Mouse (Mus musculus) lung, postnatal 4 days (tissue): ENCODE results near the gene Spns2.
"Not testable (repeated sequence)": the region's sequence is repeated elsewhere in the genome, so short reads cannot be mapped to it uniquely, and the experiment has no call there.

Source experiments
- DNase-seq, 2 experiments: peaks; one replicate each; pipeline ENCODE4 v3.0.0; 2021

The Spns2 gene

GRCm38 (mm10) chr11:72470004-72470403 lies 19.7 kb downstream of the Spns2 start:
- peak in 1 of 2 experiments; percentile 21 for DNase-seq

DNA sequence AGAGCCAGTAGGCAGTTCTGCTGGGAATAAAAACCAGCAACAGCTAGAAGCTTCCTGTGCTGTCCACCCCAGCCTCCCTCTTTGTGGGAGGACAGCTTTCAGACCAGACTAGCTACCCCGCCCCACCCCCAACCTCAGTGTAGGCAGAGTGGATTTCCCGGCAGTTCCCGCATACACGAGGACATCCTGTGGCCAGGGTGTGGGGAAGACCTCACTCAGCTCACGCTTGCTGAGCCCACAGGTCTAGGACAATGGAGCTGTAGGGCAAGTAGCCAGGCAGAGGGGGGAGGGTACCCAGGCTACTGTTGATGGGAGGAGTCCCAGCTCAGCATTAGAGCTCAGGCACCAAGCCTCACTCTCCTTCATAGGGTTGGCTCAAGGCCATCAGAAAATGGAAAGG lies 20.5 kb downstream of the Spns2 start:
- peak; percentile 89 to 94 for DNase-seq

GRCm38 (mm10) chr11:72468525-72468924 lies 21.2 kb downstream of the Spns2 start:
- DNase-seq = no peak

DNA sequence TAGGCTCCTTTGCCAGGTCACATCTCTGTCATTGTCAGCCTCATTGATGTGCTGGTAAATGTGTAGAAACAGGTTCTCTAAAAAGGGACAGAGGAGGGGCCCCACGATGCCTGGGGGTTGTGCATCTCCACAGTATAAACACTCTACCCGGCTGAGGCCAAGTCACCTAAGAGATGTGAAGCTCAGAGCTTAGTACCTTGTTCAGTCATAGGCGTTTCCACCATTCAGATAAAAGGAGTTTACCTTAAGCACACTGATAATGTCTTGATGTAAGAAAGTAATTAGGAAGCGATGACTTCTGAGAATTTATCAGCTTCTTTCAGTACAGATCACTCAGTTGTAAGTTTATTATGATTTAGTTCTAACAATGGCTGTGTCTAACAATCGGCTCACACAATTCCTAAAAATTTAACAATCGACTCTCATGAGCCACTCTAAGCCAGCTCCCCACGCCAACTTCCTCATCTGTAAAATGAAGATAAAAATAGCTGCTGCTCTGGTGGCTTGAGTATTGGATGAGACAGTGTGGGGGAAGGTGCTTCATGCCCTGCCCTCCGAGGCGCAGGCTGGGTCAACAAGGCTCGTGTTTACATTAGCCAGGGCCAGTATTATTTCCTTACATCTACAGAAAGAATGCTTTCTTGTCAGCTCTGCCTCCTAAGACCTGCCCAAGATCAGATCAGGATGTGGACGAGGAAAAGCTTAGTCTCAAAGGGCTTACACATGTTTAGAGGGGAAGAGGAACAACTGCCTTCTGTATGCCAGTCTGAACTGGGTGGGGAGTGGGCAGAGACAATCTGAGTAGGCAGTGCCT lies 22.8 kb downstream of the Spns2 start:
- peak; percentile 68 to 86 for DNase-seq

GRCm38 (mm10) chr11:72465978-72466693 lies 23.6 kb downstream of the Spns2 start:
- DNase-seq = peak; percentile 54 to 58

DNA sequence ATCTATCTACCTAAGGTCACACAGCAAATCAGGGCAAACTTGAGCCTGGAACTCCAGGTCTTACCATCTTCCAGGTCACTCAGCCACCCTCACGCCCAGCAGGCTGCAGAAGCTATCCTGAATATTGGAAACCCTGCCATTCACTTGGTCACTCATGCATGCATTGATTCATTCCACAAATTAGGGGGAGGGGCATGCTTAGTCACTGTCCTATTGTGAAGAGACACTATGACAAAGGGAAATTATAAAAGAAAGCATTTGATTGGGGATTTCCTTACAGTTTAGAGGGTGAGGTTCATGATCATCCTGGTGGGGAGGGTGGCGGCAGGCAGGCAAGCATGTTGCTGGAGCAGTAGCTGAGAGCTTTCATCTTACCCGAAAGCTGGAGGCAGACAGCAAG lies 24.9 kb downstream of the Spns2 start:
- DNase-seq = no peak

DNA sequence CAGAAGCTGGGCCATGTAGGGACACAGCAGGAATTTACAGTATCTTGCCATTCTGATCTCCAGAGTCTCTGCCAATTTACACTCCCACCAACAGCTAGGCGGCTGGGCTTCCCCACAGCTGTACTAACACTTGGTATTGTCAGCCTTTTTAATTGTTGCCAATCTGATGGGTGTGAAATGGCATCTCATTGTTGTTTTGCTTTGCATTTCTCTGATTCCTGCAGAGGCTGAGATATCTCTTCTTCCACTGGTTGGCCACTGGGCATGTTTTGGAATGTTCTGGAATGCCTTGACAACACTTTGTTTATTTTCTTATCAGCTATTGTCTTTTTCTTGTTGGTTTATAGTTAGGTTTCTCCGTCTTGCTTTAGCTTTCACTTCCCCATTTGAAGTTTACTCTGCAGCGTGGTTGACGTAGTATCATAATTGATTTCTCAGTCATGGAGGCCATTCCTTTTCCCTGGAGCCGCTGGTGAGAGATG lies 28.2 kb downstream of the Spns2 start:
- no peak for DNase-seq

GRCm38 (mm10) chr11:72458502-72458901 lies 31.2 kb downstream of the Spns2 start:
- DNase-seq = no peak

- DNase-seq = peak; percentile 73 to 88
These were observed 31.7 kb downstream of the Spns2 start for GRCm38 (mm10) chr11:72457995-72458496.

- no peak for DNase-seq
These were observed 34.0 kb downstream of the Spns2 start for GRCm38 (mm10) chr11:72455694-72456093.

- no peak for DNase-seq
These were observed 36.4 kb downstream of the Spns2 start for GRCm38 (mm10) chr11:72453105-72453953.

- no peak for DNase-seq
These were observed 37.5 kb downstream of the Spns2 start for GRCm38 (mm10) chr11:72452140-72452665.

GRCm38 (mm10) chr11:72447475-72447874 lies 42.2 kb downstream of the Spns2 start:
- DNase-seq = no peak

- DNase-seq = peak in 1 of 2 experiments; percentile 64
These were observed 43.2 kb downstream of the Spns2 start for GRCm38 (mm10) chr11:72446311-72447105.

DNA sequence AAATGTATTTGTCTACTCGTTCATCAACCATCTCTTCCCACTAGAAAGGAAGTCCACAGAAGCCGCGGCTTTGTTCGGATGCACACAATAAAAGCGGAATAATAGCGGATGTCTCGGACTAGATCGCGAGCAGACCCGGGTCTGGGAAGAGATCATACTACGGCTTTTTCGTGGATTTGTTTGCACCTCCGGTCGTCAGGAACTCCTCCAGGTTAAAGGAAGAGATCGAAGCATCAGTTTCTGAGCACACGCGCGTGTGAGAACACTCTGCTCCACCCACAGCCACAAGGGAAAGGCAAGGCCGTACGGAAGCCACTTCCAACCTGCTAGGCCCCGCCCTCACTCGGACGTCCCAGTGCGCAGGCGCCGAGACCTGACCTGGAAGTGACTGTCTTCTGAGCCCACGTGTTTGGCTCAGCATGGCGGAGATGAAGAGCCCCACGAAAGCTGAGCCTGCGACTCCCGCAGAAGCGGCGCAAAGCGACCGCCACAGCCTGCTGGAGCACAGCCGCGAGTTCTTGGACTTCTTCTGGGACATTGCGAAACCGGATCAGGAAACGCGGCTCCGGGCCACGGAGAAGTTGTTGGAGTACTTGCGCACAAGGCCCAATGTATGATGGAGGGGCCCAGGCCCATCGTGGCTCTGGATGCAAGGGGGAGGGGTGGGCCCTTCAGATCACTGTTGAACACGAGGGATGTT lies 48.6 kb downstream of the Spns2 start, which contains the start of gene Mybbp1a:
Gene Mybbp1a, plus strand, starts transcription at position 391 of the 700 bp plus-strand sequence.
- peak; percentile 98 to 99 for DNase-seq

DNA sequence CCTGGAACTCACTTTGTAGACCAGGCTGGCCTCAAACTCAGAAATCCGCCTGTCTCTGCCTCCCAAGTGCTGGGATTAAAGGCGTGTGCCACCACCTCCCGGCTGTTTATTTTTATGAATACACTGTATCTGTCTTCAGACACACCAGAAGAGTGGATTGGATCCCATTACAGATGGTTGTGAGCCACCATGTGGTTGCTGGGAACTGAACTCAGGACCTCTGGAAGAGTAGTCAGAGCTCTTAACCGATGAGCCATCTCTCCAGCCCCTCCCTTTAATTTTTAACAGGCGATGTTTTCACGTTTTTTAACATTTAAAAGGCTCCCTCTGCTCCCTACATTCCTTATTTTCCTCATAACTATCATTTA lies 49.1 kb downstream of the Spns2 start:
- not testable (repeated sequence) for DNase-seq

- DNase-seq = no peak
These were observed 51.3 kb downstream of the Spns2 start for GRCm38 (mm10) chr11:72438411-72438810.

- DNase-seq = no peak
These were observed 52.7 kb downstream of the Spns2 start for GRCm38 (mm10) chr11:72436756-72437650.

DNA sequence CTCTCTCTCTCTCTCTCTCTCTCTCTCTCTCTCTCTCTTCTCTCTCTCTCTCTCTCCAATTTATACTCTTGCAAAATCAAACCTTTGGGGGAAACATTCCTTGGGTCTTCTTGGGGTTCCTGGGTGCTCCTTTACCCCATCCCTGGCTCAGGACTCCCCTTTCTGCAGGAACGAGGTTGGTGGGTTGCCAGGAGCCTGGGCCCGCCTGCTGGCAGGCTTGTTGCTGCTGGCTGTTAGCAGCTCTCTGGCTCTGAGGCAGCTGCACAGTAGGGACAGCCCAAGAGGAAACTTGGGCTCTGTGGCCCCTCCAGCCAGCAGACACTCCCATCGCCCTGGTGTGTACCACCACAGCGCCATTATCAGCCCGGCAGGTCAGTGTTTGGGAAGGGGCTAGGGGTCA lies 53.4 kb downstream of the Spns2 start:
- peak in 1 of 2 experiments; percentile 70 for DNase-seq

DNA sequence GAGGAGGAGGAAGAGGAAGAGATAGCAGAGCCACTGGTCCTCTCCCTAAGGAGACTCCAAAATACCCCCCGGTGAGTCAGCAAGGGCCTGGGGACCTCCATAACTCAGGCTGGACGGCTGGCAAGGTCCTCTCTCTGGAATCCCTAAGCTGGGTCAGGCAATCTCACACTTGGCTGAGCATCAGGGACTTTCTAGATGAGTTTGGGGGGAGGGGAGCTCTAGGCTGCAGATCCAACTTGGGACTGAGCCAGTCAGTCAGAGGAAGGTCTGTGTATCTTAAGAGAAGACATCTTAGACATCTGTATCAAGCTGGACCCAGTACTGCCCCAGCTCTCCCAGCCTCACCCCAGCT lies 54.0 kb downstream of the Spns2 start:
- DNase-seq = peak in 1 of 2 experiments; percentile 65
